Mouse (Mus musculus): ENCODE measurements around the gene Pds5b. TPM values are rescaled to one million over a fixed set of nuclear protein-coding genes. Genes with fewer than 3 reads are reported as not detected.

The Pds5b gene
- polyA plus RNA-seq (2014; fragmentation: Illumina TruSeq; extraction: RNeasy Lipid Tissue Mini Kit (QIAGEN cat#74804); ENCODE audit: low replicate concordance), result 29.0 TPM

DNA sequence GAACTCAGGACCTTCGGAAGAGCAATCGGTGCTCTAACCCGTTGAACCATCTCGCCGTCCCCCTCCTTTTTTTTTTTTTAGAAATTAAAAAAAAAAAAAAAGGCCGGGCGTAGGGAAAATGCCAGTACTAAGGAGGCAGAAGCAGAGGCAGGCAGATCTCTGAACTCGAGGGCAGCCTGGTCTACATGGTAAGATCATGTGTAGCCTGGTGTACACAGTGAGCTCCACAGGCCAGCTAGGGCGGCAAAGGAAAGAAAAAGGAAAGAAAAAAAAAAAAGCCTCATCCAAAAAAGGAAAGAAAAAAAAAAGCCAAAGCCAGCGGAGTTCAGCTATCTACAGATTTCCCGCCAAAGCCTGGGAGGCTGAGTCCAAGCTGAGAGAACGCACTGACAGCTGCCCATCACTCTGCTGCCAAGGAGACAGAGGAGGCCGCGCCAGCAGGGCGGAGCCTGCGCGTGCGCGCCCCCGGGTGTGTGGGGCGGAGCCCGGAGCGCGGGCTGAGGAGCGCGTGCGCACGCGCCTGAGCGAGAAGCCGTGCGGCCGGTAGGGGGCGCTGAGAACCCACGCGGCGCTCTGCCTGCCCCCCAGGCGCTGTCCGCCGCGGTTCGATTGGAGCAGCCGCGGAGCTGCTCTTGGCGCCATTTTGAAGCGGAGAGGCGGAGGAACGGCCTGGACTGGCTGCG lies at the start of gene Pds5b:
Gene Pds5b, plus strand, starts transcription at position 587 of the 683 bp plus-strand sequence.

DNA sequence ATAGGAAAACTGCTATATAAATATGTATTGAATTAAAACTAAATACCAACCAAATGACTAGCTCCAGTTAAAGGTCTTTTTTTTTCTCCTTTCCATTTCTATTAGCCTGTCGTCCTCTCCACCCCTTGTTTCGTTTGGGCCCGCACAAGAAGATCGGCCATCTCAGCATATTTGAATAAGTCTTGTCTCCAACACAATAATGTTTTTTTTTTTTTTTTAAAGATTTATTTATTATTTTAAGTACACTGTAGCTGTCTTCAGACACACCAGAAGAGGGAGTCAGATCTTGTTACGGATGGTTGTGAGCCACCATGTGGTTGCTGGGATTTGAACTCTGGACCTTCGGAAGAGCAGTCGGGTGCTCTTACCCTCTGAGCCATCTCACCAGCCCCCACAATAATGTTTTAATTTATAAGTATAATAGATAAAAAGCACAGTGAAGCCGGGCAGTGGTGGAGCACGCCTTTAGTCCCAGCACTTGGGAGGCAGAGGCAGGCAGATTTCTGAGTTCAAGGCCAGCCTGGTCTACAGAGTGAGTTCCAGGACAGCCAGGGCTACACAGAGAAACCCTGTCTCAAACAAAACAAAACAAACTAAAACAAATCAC lies 7.3 kb upstream of the Pds5b start, which contains the start of gene N4bp2l2:
Gene N4bp2l2, minus strand, starts transcription at position 51 of the 607 bp plus-strand sequence.

Other genes with a start within 250 kb of the Pds5b start
- gene Zar1l, start 155.6 kb upstream of the Pds5b start, polyA plus RNA-seq (2014; fragmentation: Illumina TruSeq; extraction: RNeasy Lipid Tissue Mini Kit (QIAGEN cat#74804); ENCODE audit: low replicate concordance), result not detected
- gene Brca2, start 151.1 kb upstream of the Pds5b start, polyA plus RNA-seq (2014; fragmentation: Illumina TruSeq; extraction: RNeasy Lipid Tissue Mini Kit (QIAGEN cat#74804); ENCODE audit: low replicate concordance), result 2.8 TPM
- gene N4bp2l1, start 76.6 kb upstream of the Pds5b start, polyA plus RNA-seq (2014; fragmentation: Illumina TruSeq; extraction: RNeasy Lipid Tissue Mini Kit (QIAGEN cat#74804); ENCODE audit: low replicate concordance), result 39.1 TPM
- gene N4bp2l2, start 7.6 kb upstream of the Pds5b start, polyA plus RNA-seq (2014; fragmentation: Illumina TruSeq; extraction: RNeasy Lipid Tissue Mini Kit (QIAGEN cat#74804); ENCODE audit: low replicate concordance), result 99.0 TPM